Mouse (Mus musculus) midbrain, embryonic 12.5 days (tissue): Measurements from ENCODE around the gene Stk4. TPM values are rescaled to one million over a fixed set of nuclear protein-coding genes. Genes with fewer than 3 reads are reported as not detected.

Experiments used
- ATAC-seq: fragments of 200-750 bp; cut with Nextera tagmentation; 2 replicates; pipeline ENCODE4 v1.8.0; 2017; ENCODE audit warnings: low read depth, moderate TSS enrichment, moderate library complexity; ENCODE audit not compliant: low FRiP score
- H3K27ac ChIP-seq: fragments of 300-500 bp; sonication (generic); replicated peaks from 2 replicates; pipeline ENCODE4 v1.5.1; 2016; ENCODE audit warnings: mild to moderate bottlenecking
- H3K27me3 ChIP-seq: fragments of 300-500 bp; sonication (generic); 2 replicates; pipeline ENCODE4 v1.6.1; 2016; ENCODE audit warnings: mild to moderate bottlenecking
- H3K36me3 ChIP-seq: fragments of 300-500 bp; sonication (generic); 2 replicates; pipeline ENCODE4 v1.6.1; 2016
- H3K4me1 ChIP-seq: fragments of 300-500 bp; sonication (generic); 2 replicates; pipeline ENCODE4 v1.6.1; 2016
- H3K4me2 ChIP-seq: fragments of 300-500 bp; sonication (generic); replicated peaks from 2 replicates; pipeline ENCODE4 v1.6.1; 2016; ENCODE audit warnings: mild to moderate bottlenecking, moderate library complexity
- H3K4me3 ChIP-seq: fragments of 300-500 bp; sonication (generic); 2 replicates; pipeline ENCODE4 v1.5.1; 2016; ENCODE audit warnings: mild to moderate bottlenecking
- H3K9ac ChIP-seq: fragments of 300-500 bp; sonication (generic); replicated peaks from 2 replicates; pipeline ENCODE4 v1.6.1; 2016; ENCODE audit warnings: mild to moderate bottlenecking, moderate library complexity
- H3K9me3 ChIP-seq: fragments of 300-500 bp; sonication (generic); 2 replicates; pipeline ENCODE4 v1.6.1; 2016; ENCODE audit warnings: mild to moderate bottlenecking
- WGBS: fragments of 180-500 bp; shearing (Covaris S2); methylation state at CpG from one replicate; pipeline ENCODE4 v1.1.7; 2016; 5-methylcytosine and 5-hydroxymethylcytosine counted together
- polyA plus RNA-seq: library from polyadenylated mRNA; unstranded; fragments of >200 nt; fragmentation: Nextera tagmentation; extraction: Ambion mirVana; gene quantifications from 2 replicates; pipeline ENCODE4 v1.2.1, GENCODE M21; 2016

Gene Stk4
- polyA plus RNA-seq, 1 experiment from 2014 or later = 39.6 TPM

GRCm38 (mm10) chr2:164164941-164165340 is 94.8 kb downstream of the Stk4 start:
- Histone ChIP-seq H3K9ac (no peak overlapping the region), H3K27me3 (peaks cover 54% of the 10 kb centered on the region), H3K27ac (no peak overlapping the region), H3K4me3 (no peak overlapping the region), H3K4me2 (no peak overlapping the region), H3K36me3 (no peaks in the 10 kb centered on the region), H3K9me3 (no peaks in the 10 kb centered on the region; the same call in 1 of the 2 replicates), H3K4me1 (peaks cover 14% of the 10 kb centered on the region)
- no peak for ATAC-seq
- WGBS = 91% methylated on average over 5 of the region's 5 CpGs

DNA sequence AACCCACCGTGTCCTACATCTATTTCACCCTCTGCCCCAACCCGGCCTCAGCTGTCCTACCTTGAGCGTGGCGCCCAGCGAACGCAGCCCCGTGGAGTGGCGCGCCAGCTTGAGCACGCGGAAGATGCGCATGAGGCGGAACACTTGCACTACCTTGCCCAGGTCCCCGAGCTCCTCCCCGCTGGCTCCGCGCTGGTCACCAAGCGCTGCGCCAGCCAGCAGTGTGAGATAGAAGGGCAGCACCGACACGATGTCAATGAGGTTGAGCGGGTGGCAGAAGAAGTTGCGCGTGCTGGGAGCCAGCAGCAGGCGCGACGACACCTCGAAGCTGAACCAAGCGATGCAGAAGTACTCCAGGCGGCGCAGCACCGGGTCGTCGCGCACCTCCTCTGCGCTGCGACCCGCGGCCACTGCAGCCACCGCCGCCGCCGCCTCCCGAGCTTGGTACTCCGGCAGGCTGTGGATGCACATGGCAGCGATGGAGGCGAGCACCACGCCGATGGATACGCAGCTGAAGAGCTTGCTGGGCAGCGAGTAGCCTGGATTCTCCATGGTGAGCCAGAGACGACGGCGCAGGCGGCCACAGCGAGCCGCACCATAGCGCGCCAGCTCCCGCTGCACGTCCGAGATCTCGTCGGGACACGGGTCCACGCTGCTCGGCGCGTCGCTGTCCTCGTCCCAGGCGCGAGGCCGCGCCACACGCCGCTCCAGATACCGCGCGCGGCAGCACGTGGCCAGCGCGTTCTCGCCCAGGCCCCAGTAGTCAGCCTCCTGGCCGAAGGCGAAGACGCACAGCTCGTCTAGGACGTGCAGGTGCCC is 97.8 kb downstream of the Stk4 start:
- peaks cover 32% of the 10 kb centered on the region for H3K4me1 ChIP-seq
- no peak overlapping the region for H3K9ac ChIP-seq
- H3K9me3 ChIP-seq = no peaks in the 10 kb centered on the region; the same call in 1 of the 2 replicates
- H3K4me2 ChIP-seq = peak overlapping the region; percentile 52
- H3K27me3 ChIP-seq = peaks cover 76% of the 10 kb centered on the region
- H3K27ac ChIP-seq = no peak overlapping the region
- no peak for ATAC-seq
- H3K36me3 ChIP-seq = no peaks in the 10 kb centered on the region
- WGBS = 12% methylated on average over 80 of the region's 90 CpGs
- peak overlapping the region; percentile 34 for H3K4me3 ChIP-seq

DNA sequence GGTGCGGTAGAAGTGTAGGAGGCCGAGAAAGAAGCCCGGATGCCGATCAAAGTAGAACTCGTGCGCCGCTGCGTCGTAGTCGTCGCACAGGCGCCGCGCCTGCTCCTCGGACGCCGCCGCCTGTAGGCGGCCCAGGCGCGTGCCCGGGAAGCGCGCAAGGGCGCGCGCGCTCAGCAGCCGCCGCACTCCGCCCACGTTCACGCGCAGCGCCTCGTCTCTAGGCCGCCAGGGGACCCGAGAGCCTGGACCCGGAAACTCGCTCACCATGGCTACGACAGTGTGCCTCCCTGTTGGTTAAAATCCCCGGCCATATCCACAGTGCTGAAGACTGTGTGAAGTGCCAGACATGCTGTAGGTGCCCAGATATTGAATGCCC is 98.4 kb downstream of the Stk4 start:
- WGBS = 13% methylated on average over 42 of the region's 42 CpGs
- Histone ChIP-seq H3K4me2 (peak overlapping the region; percentile 52), H3K9ac (no peak overlapping the region), H3K36me3 (no peaks in the 10 kb centered on the region), H3K9me3 (no peaks in the 10 kb centered on the region; the same call in 1 of the 2 replicates), H3K4me1 (peaks cover 32% of the 10 kb centered on the region), H3K27me3 (peaks cover 78% of the 10 kb centered on the region), H3K4me3 (peak overlapping the region; percentile 34), H3K27ac (no peak overlapping the region)
- ATAC-seq = 0 out of 2 replicates have a peak, but pooled peaks have one; percentile 9

DNA sequence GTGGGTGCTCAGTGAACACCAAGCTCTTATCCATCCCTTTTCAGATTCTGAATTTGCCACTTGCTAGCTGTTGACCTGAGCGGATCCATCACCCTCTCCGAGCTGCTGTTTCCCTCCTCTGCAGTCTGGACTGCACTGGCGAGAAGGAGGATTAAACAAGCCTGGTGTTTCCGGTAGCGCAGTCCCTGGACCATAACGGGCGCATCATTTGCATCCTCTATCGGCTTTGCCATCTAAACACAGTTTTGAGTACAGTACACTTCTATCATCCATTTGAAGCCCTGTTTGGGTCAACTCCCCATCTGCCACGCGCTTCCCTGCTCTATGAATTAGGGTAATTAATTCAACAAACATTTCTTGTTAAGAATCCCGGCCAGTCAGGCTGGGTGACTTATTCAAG is 100.2 kb downstream of the Stk4 start:
- Histone ChIP-seq H3K9ac (no peak overlapping the region), H3K27ac (no peak overlapping the region), H3K36me3 (no peaks in the 10 kb centered on the region), H3K4me2 (peak overlapping the region; percentile 65), H3K27me3 (peaks cover 76% of the 10 kb centered on the region), H3K4me1 (peaks cover 35% of the 10 kb centered on the region), H3K4me3 (peak overlapping the region; percentile 37; the same call in 1 of the 2 replicates), H3K9me3 (no peaks in the 10 kb centered on the region; the same call in 1 of the 2 replicates)
- no peak for ATAC-seq
- 2% methylated on average over 11 of the region's 11 CpGs for WGBS

DNA sequence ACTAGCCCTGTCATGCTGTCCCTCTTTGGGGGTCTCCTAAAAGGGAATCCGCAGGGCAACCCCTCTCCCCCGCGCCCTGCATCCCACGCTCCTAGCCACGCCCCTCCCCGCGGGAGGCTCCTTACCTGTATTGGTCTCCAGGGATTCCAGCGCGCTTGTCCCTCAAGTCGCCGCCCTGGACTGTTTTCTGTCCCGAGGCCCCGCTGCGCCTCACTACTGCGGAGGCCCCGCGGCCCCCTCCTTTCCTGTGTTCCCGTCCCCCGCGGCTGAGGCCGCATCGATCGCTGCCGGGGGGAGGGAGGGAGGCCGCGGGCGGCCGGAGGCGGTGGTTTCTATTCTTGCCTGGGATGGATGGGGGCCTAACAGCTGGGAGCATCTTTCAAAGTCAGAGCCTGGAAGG is 100.8 kb downstream of the Stk4 start, which contains the start of gene Kcns1:
TSS of gene Kcns1 (minus strand) at position 212 of the 400 bp plus-strand sequence.
- WGBS = under 1% methylated on average over 29 of the region's 29 CpGs

GRCm38 (mm10) chr2:164173394-164173793 is 103.3 kb downstream of the Stk4 start:
- ATAC-seq = no peak
- Histone ChIP-seq H3K4me3 (no peak overlapping the region), H3K4me1 (peaks cover 27% of the 10 kb centered on the region), H3K27me3 (peaks cover 51% of the 10 kb centered on the region), H3K36me3 (no peaks in the 10 kb centered on the region), H3K4me2 (no peak overlapping the region), H3K9ac (no peak overlapping the region), H3K27ac (no peak overlapping the region), H3K9me3 (no peaks in the 10 kb centered on the region; the same call in 1 of the 2 replicates)
- WGBS = 82% methylated on average over 3 of the region's 3 CpGs

More for the DNA sequence above, 100.8 kb downstream of the Stk4 start, which contains the start of gene Kcns1:
- Histone ChIP-seq H3K9ac (peak within 1 kb of the TSS; percentile 41; the same call in 1 of the 2 replicates), H3K4me3 (peak within 1 kb of the TSS; percentile 37), H3K4me2 (peak within 1 kb of the TSS; percentile 65), H3K27ac (no peak within 1 kb of the TSS), H3K9me3 (no peaks in the 10 kb centered on the region; the same call in 1 of the 2 replicates), H3K4me1 (peaks cover 35% of the 10 kb centered on the region), H3K36me3 (no peaks in the 10 kb centered on the region), H3K27me3 (peaks cover 70% of the 10 kb centered on the region)
- no peak for ATAC-seq

DNA sequence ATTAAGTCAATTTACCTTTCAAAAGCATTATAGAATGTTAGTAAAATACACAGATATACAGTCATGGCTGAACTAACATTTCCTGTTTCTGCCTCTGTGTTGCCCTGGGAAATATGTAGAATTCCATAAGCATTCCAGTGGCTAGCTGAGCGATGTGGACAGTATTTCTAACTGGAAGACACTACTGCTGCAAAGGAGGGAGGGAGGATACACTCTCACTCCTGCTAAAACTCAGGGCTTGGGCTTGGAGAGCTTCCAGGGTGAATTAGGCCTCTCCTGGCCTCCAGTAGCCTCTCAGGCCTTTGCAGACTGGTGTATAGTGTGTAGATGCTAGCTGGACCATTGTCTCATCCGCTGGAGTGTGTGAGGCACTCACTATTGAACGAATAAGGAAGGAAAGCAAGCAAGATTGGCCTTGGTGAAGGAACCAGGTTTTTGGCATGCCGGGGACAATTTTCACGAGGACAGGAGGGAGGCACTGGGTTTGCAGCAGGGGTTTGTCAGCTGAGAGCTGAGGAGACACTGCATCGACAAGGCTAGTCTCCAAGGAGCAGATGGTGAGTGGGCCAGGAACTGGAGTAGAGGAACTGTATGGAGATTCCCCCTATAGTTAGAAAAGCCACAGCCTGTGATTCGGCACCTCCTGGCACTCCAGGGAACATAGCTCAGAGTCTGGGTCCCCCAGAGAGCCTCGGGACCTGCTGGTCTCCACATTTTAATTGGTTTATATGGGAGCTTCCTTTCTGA is 104.7 kb downstream of the Stk4 start:
- 83% methylated on average over 8 of the region's 8 CpGs for WGBS
- peaks cover 36% of the 10 kb centered on the region for H3K27me3 ChIP-seq
- H3K27ac ChIP-seq = no peak overlapping the region
- no peak overlapping the region for H3K9ac ChIP-seq
- H3K36me3 ChIP-seq = no peaks in the 10 kb centered on the region
- no peak overlapping the region for H3K4me3 ChIP-seq
- H3K9me3 ChIP-seq = no peaks in the 10 kb centered on the region
- no peak overlapping the region for H3K4me2 ChIP-seq
- H3K4me1 ChIP-seq = peaks cover 22% of the 10 kb centered on the region
- no peak for ATAC-seq

- Histone ChIP-seq H3K36me3 (no peaks in the 10 kb centered on the region), H3K9ac (no peak overlapping the region), H3K4me3 (no peak overlapping the region), H3K27me3 (peaks cover 26% of the 10 kb centered on the region), H3K27ac (no peak overlapping the region), H3K4me2 (no peak overlapping the region), H3K4me1 (peaks cover 12% of the 10 kb centered on the region), H3K9me3 (no peaks in the 10 kb centered on the region)
- ATAC-seq = no peak
- WGBS = 77% methylated on average over 3 of the region's 3 CpGs
Observed at GRCm38 (mm10) chr2:164175850-164176249, 105.7 kb downstream of the Stk4 start.

DNA sequence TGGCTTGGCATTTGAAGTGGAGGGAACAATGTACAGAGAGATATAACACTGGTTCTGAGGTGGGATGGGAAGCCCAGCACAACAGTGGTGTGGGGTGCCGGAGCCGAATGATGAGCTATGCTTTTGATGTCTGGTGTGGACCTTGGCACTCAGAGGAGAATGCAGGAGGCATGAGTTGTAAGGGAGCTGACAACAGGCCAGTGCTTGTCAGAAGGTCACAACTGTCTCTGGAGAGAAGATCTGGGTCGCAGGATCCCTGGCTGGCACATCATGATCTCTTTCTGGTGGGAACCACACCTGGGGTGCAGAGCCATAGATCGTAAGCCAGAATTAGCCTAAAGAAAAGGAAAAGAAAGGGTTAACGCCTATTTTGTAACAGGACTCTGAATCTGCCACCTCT is 107.7 kb downstream of the Stk4 start:
- Histone ChIP-seq H3K36me3 (no peaks in the 10 kb centered on the region), H3K27ac (no peak overlapping the region), H3K4me1 (peaks cover 4% of the 10 kb centered on the region; the same call in 1 of the 2 replicates), H3K9ac (no peak overlapping the region), H3K27me3 (peaks cover 17% of the 10 kb centered on the region; the same call in 1 of the 2 replicates), H3K4me3 (no peak overlapping the region), H3K4me2 (no peak overlapping the region), H3K9me3 (no peaks in the 10 kb centered on the region)
- WGBS = 87% methylated on average over 5 of the region's 5 CpGs
- ATAC-seq = no peak

- no peak for ATAC-seq
- Histone ChIP-seq H3K4me2 (no peak overlapping the region), H3K4me1 (peaks cover 10% of the 10 kb centered on the region; the same call in 1 of the 2 replicates), H3K9me3 (no peaks in the 10 kb centered on the region), H3K27ac (no peak overlapping the region), H3K4me3 (no peak overlapping the region), H3K27me3 (peaks cover 15% of the 10 kb centered on the region), H3K9ac (no peak overlapping the region), H3K36me3 (no peaks in the 10 kb centered on the region)
- WGBS = 41% methylated on average over 3 of the region's 3 CpGs
Observed at GRCm38 (mm10) chr2:164180124-164180523, 110.0 kb downstream of the Stk4 start.

DNA sequence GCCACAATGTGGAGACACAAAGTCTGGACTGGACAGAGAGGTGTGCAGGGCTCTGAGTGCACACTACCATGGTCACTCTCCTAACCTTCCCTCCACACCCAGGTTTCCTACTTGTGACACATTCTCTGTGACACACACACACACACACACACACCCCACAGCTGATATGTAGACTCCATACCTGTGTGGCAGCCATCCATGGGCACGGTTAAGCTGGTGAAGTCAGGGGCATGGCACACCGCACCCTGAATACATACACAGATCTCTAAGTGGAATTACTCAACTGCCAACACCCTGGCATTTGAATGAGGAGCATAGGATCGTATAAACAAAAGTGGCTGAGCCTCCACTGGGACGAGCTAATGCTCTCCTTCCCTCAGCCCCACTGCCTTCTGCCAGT is 110.6 kb downstream of the Stk4 start:
- WGBS = 92% methylated on average over 4 of the region's 4 CpGs
- ATAC-seq = no peak

More for the DNA sequence above, 110.6 kb downstream of the Stk4 start:
- Histone ChIP-seq H3K36me3 (no peaks in the 10 kb centered on the region), H3K27me3 (peaks cover 15% of the 10 kb centered on the region), H3K4me1 (peaks cover 10% of the 10 kb centered on the region; the same call in 1 of the 2 replicates), H3K9ac (no peak overlapping the region), H3K9me3 (no peaks in the 10 kb centered on the region), H3K4me2 (no peak overlapping the region), H3K4me3 (no peak overlapping the region), H3K27ac (no peak overlapping the region)
